Mouse (Mus musculus) ES-Bruce4 (cell line): ENCODE data around the gene Gm11541.

ENCODE experiments used
- CTCF ChIP-seq: IDR thresholded peaks from one replicate; pipeline ENCODE4 v1.8.1; 2011; ENCODE audit warnings: low read depth, low read length
- POLR2A ChIP-seq: IDR thresholded peaks from one replicate; pipeline ENCODE4 v1.8.1; 2011; ENCODE audit warnings: low read length; ENCODE audit not compliant: insufficient read depth

GRCm38 (mm10) chr11:94687178-94687577 is 17.1 kb downstream of the Gm11541 start:
- TF ChIP-seq CTCF (no peak), POLR2A (no peak)
